Mouse (Mus musculus) heart, embryonic 14.5 days (tissue): ENCODE measurements around the gene Sgf29. TPM values are rescaled to one million over a fixed set of nuclear protein-coding genes. Genes with fewer than 3 reads are reported as not detected.

ENCODE experiments used
- ATAC-seq: fragments of 200-750 bp; cut with Nextera tagmentation; 2 replicates; pipeline ENCODE4 v1.8.0; 2017; ENCODE audit warnings: low read depth, moderate TSS enrichment; ENCODE audit not compliant: insufficient number of reproducible peaks, insufficient read depth, low FRiP score
- H3K27ac ChIP-seq, 2 experiments: fragments of 200-500 bp in 1 of 2; fragments of 300-500 bp in 1 of 2; sonication (generic) in 1 of 2; replicated peaks in 1 of 2; 2 replicates each; pipeline ENCODE4 v1.5.1; 2012 to 2014; ENCODE audit warnings: low read depth in 2 of 2, low read length in 2 of 2, control low read depth in 1 of 2, mild to moderate bottlenecking in 1 of 2, mixed read lengths in 1 of 2; ENCODE audit not compliant: control insufficient read depth in 1 of 2, insufficient read depth in 1 of 2
- H3K27me3 ChIP-seq: fragments of 300-500 bp; sonication (generic); 2 replicates; pipeline ENCODE4 v1.6.1; 2014; ENCODE audit warnings: mild to moderate bottlenecking, low read length, control low read depth; ENCODE audit not compliant: control insufficient read depth, insufficient read depth
- H3K36me3 ChIP-seq: fragments of 300-500 bp; sonication (generic); 2 replicates; pipeline ENCODE4 v1.6.1; 2014; ENCODE audit warnings: mild to moderate bottlenecking, control low read depth, low read length, mixed read lengths; ENCODE audit not compliant: control insufficient read depth, insufficient read depth
- H3K4me1 ChIP-seq, 2 experiments: fragments of 200-500 bp in 1 of 2; fragments of 300-500 bp in 1 of 2; sonication (generic) in 1 of 2; 2 replicates each; pipeline ENCODE4 v1.6.1; 2012 to 2014; ENCODE audit warnings: low read length in 2 of 2, control low read depth in 1 of 2, mixed read lengths in 1 of 2; ENCODE audit not compliant: control insufficient read depth in 2 of 2, insufficient read depth in 2 of 2
- H3K4me2 ChIP-seq: fragments of 300-500 bp; sonication (generic); 2 replicates; pipeline ENCODE4 v1.6.1; 2014; ENCODE audit warnings: mild to moderate bottlenecking, low read length
- H3K4me3 ChIP-seq, 2 experiments: fragments of 200-500 bp in 1 of 2; fragments of 300-500 bp in 1 of 2; sonication (generic) in 1 of 2; 2 replicates each; pipeline ENCODE4 v1.5.1; 2012 to 2014; ENCODE audit warnings: low read length in 2 of 2, mild to moderate bottlenecking in 2 of 2, control low read depth in 1 of 2, low read depth in 1 of 2, moderate library complexity in 1 of 2; ENCODE audit not compliant: control insufficient read depth in 1 of 2, insufficient read depth in 1 of 2
- H3K9ac ChIP-seq: fragments of 300-500 bp; sonication (generic); 2 replicates; pipeline ENCODE4 v1.6.1; 2014; ENCODE audit warnings: mild to moderate bottlenecking, low read length
- H3K9me3 ChIP-seq: fragments of 300-500 bp; sonication (generic); 2 replicates; pipeline ENCODE4 v1.6.1; 2016; ENCODE audit warnings: low read length, control low read depth; ENCODE audit not compliant: control insufficient read depth
- WGBS: fragments of 180-500 bp; shearing (Covaris S2); extraction: QIAGEN DNeasy Blood & Tissue Kit; methylation state at CpG from one replicate; pipeline ENCODE4 v1.1.7; 2014; 5-methylcytosine and 5-hydroxymethylcytosine counted together
- polyA plus RNA-seq: library from polyadenylated mRNA; unstranded; fragments of >200 nt; fragmentation: Nextera tagmentation; extraction: Ambion mirVana; gene quantifications from 2 replicates; pipeline ENCODE4 v1.2.1, GENCODE M21; 2014

The Sgf29 gene
- polyA plus RNA-seq, 1 experiment from 2014 or later, result 22.4 TPM

- 0 out of 2 replicates have a peak, but pooled peaks cover 4% of the 10 kb centered on the region for H3K9me3 ChIP-seq
- peaks cover 0 to 1% of the 10 kb centered on the region in 2 experiments; a peak in 1 of 4 replicates for H3K4me1 ChIP-seq
- 66% methylated on average over 3 of the region's 3 CpGs for WGBS
- H3K4me3 ChIP-seq, result no peak overlapping the region
- H3K4me2 ChIP-seq, result no peak overlapping the region
- no peak overlapping the region for H3K27ac ChIP-seq
- H3K27me3 ChIP-seq, result no peaks in the 10 kb centered on the region
- no peaks in the 10 kb centered on the region for H3K36me3 ChIP-seq
- H3K9ac ChIP-seq, result no peak overlapping the region
- no peak for ATAC-seq
Observed at GRCm38 (mm10) chr7:126616707-126617106, 32.4 kb upstream of the Sgf29 start.

GRCm38 (mm10) chr7:126619559-126620275, 29.4 kb upstream of the Sgf29 start:
- ATAC-seq, result no peak
- no peak overlapping the region for H3K4me2 ChIP-seq
- no peaks in the 10 kb centered on the region for H3K9me3 ChIP-seq
- no peak overlapping the region for H3K9ac ChIP-seq
- WGBS, result 75% methylated on average over 10 of the region's 10 CpGs
- H3K36me3 ChIP-seq, result no peaks in the 10 kb centered on the region
- H3K27ac ChIP-seq, result no peak overlapping the region
- no peak overlapping the region for H3K4me3 ChIP-seq
- H3K4me1 ChIP-seq, result peaks cover 4 to 5% of the 10 kb centered on the region in 2 experiments; a peak in 2 of 4 replicates
- no peaks in the 10 kb centered on the region for H3K27me3 ChIP-seq

- 57% methylated on average over 9 of the region's 9 CpGs for WGBS
- Histone ChIP-seq H3K4me3 (no peak overlapping the region), H3K27me3 (no peaks in the 10 kb centered on the region), H3K4me2 (no peak overlapping the region), H3K9ac (no peak overlapping the region; the same call in 1 of the 2 replicates), H3K36me3 (no peaks in the 10 kb centered on the region), H3K9me3 (no peaks in the 10 kb centered on the region), H3K27ac (no peak overlapping the region), H3K4me1 (peaks cover 5 to 11% of the 10 kb centered on the region in 2 experiments; a peak in 2 of 4 replicates)
- no peak for ATAC-seq
Observed at GRCm38 (mm10) chr7:126621452-126622359, 27.4 kb upstream of the Sgf29 start.

- Histone ChIP-seq H3K9ac (no peak overlapping the region), H3K36me3 (no peaks in the 10 kb centered on the region), H3K4me1 (peaks cover 5 to 11% of the 10 kb centered on the region in 2 experiments; a peak in 2 of 4 replicates), H3K9me3 (no peaks in the 10 kb centered on the region), H3K27ac (no peak overlapping the region), H3K4me2 (no peak overlapping the region), H3K4me3 (no peak overlapping the region), H3K27me3 (no peaks in the 10 kb centered on the region)
- 64% methylated on average over 1 of the region's 1 CpGs for WGBS
- ATAC-seq, result no peak
Observed at GRCm38 (mm10) chr7:126623381-126623780, 25.7 kb upstream of the Sgf29 start.

- Histone ChIP-seq H3K9ac (peak overlapping the region; percentile 30; the same call in 1 of the 2 replicates), H3K27ac (no peak overlapping the region), H3K4me2 (peak overlapping the region; percentile 1; the same call in 1 of the 2 replicates), H3K27me3 (no peaks in the 10 kb centered on the region), H3K9me3 (no peaks in the 10 kb centered on the region), H3K36me3 (no peaks in the 10 kb centered on the region), H3K4me1 (peaks cover 5 to 11% of the 10 kb centered on the region in 2 experiments; a peak in 2 of 4 replicates), H3K4me3 (no peak overlapping the region)
- no peak for ATAC-seq
- WGBS, result 58% methylated on average over 16 of the region's 16 CpGs
Observed at GRCm38 (mm10) chr7:126624774-126625173, 24.3 kb upstream of the Sgf29 start.

GRCm38 (mm10) chr7:126625369-126625768, 23.7 kb upstream of the Sgf29 start:
- Histone ChIP-seq H3K9me3 (no peaks in the 10 kb centered on the region), H3K4me2 (peak overlapping the region; percentile 1; the same call in 1 of the 2 replicates), H3K9ac (no peak overlapping the region; the same call in 1 of the 2 replicates), H3K27me3 (no peaks in the 10 kb centered on the region), H3K27ac (no peak overlapping the region), H3K4me1 (peaks cover 5 to 11% of the 10 kb centered on the region in 2 experiments; a peak in 2 of 4 replicates), H3K36me3 (no peaks in the 10 kb centered on the region), H3K4me3 (no peak overlapping the region)
- WGBS, result 39% methylated on average over 6 of the region's 6 CpGs
- peak; percentile 31; the same call in 1 of the 2 replicates for ATAC-seq

- H3K27me3 ChIP-seq, result no peaks in the 10 kb centered on the region
- no peak for ATAC-seq
- H3K36me3 ChIP-seq, result no peaks in the 10 kb centered on the region
- H3K4me3 ChIP-seq, result no peak overlapping the region
- 85% methylated on average over 3 of the region's 3 CpGs for WGBS
- H3K4me1 ChIP-seq, result peaks cover 5 to 11% of the 10 kb centered on the region in 2 experiments; a peak in 2 of 4 replicates
- H3K9ac ChIP-seq, result no peak overlapping the region
- no peaks in the 10 kb centered on the region for H3K9me3 ChIP-seq
- no peak overlapping the region for H3K4me2 ChIP-seq
- H3K27ac ChIP-seq, result no peak overlapping the region; a peak in 1 of 4 replicates
Observed at GRCm38 (mm10) chr7:126625807-126626600, 23.1 kb upstream of the Sgf29 start.
